Comparison of ENCODE assay signal across 8 mouse cellular contexts in the genomic region with DNA sequence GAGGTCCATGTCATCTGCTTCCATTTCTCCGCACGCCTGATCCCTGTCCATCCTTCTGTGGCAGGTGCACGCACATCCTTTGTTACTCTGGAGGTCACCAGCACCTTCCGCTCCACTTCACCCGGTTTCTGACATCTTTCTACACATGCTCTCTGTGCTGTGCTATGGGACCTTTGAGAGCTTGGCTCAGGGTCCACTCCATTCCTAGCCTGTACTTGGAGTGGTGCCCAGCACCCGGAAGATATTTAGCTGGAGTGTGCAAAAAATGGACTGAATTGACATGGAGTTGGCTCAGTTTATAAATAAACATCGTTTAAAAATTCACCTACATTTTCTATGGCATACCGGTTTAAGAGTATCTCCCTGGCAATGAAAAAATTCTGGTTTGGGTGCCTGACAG.
DNase-seq lines count a peak whose midpoint lies in the region; ATAC-seq and TF ChIP-seq lines count a peak whose summit lies in the region.
"Had no signal": no experiment of that assay in that cellular context is flagged by ENCODE, and none has a peak within 500 bp of the region (broad histone marks: within the 10 kb centered on the region; RNA-seq: fewer than 3 reads in every experiment).

No protein-coding gene starts in this region.

- H3K27me3 ChIP-seq in heart, embryonic 11.5 days (ENCODE audit: control insufficient read depth, insufficient read depth, low read length), result no peaks in the 10 kb centered on the region
- no peaks in the 10 kb centered on the region for H3K27me3 ChIP-seq in lung, embryonic 14.5 days (ENCODE audit: insufficient read depth, low read length)
- no peaks in the 10 kb centered on the region for H3K27me3 ChIP-seq in kidney, embryonic 16.5 days (ENCODE audit: insufficient read depth, low read length)

- no peak overlapping the region for H3K4me2 ChIP-seq in heart, embryonic 11.5 days
- H3K4me2 ChIP-seq in lung, embryonic 14.5 days, result no peak overlapping the region
- H3K4me2 ChIP-seq in kidney, embryonic 16.5 days (replicated peaks; ENCODE audit: low read depth, low read length), result no peak overlapping the region

- no peaks in the 10 kb centered on the region for H3K36me3 ChIP-seq in heart, embryonic 11.5 days (ENCODE audit: control insufficient read depth, insufficient read depth, low read length)
- H3K36me3 ChIP-seq in lung, embryonic 14.5 days (ENCODE audit: insufficient read depth), result no peaks in the 10 kb centered on the region
- H3K36me3 ChIP-seq in kidney, embryonic 16.5 days (ENCODE audit: insufficient read depth, low read length), result no peaks in the 10 kb centered on the region

- ATAC-seq in heart, embryonic 11.5 days (replicated peaks; ENCODE audit: insufficient number of reproducible peaks, low FRiP score, low TSS enrichment), result no peak
- no peak for ATAC-seq in lung, embryonic 14.5 days (ENCODE audit: insufficient read depth)
- peak; percentile 32; the same call in 1 of the 2 replicates for ATAC-seq in kidney, embryonic 16.5 days (ENCODE audit: low FRiP score, low TSS enrichment)
- ATAC-seq: intestine, embryonic 16.5 days had no signal

- no peak overlapping the region for H3K9ac ChIP-seq in heart, embryonic 11.5 days (ENCODE audit: low read depth, low read length)
- no peak overlapping the region for H3K9ac ChIP-seq in lung, embryonic 14.5 days
- H3K9ac ChIP-seq in kidney, embryonic 16.5 days (replicated peaks; ENCODE audit: low read length), result no peak overlapping the region

- peaks cover 8% of the 10 kb centered on the region for H3K4me1 ChIP-seq in heart, embryonic 11.5 days (ENCODE audit: control insufficient read depth, insufficient read depth, low read length)
- peaks cover 11% of the 10 kb centered on the region for H3K4me1 ChIP-seq in lung, embryonic 14.5 days (ENCODE audit: insufficient read depth)
- H3K4me1 ChIP-seq in lung, adult 2 months (ENCODE audit: control insufficient read depth, insufficient read depth, low read length), result peaks cover 5% of the 10 kb centered on the region; the same call in 1 of the 2 replicates
- H3K4me1 ChIP-seq in kidney, embryonic 16.5 days (ENCODE audit: insufficient read depth, low read length), result peaks cover 13% of the 10 kb centered on the region

- WGBS in heart, embryonic 11.5 days (ENCODE audit: insufficient replicate concordance), result 84% methylated on average over 8 of the region's 8 CpGs
- 58% methylated on average over 8 of the region's 8 CpGs for WGBS in lung, embryonic 14.5 days
- 52% methylated on average over 8 of the region's 8 CpGs for WGBS in lung, adult 2 months
- 68% methylated on average over 8 of the region's 8 CpGs for WGBS in kidney, embryonic 16.5 days

- H3K9me3 ChIP-seq in heart, embryonic 11.5 days (replicated peaks; ENCODE audit: control insufficient read depth, low read length), result no peaks in the 10 kb centered on the region
- H3K9me3 ChIP-seq in lung, embryonic 14.5 days (ENCODE audit: low read depth, low read length), result no peaks in the 10 kb centered on the region
- no peaks in the 10 kb centered on the region for H3K9me3 ChIP-seq in kidney, embryonic 16.5 days (ENCODE audit: low read length)

- no peak overlapping the region for H3K4me3 ChIP-seq in heart, embryonic 11.5 days (ENCODE audit: low read depth, low read length)
- H3K4me3 ChIP-seq in lung, embryonic 14.5 days (ENCODE audit: low read depth, low read length), result no peak overlapping the region
- no peak overlapping the region for H3K4me3 ChIP-seq in lung, adult 2 months (replicated peaks; ENCODE audit: extremely low read depth, low read depth, low read length)
- H3K4me3 ChIP-seq in kidney, embryonic 16.5 days (ENCODE audit: low read length), result no peak overlapping the region

- DNase-seq in heart, adult 11 months, result peak; percentile 88
- peak; percentile 70 for DNase-seq in lung, embryonic 14.5 days
- no peak for DNase-seq in lung, adult 2 months
- no peak for DNase-seq in frontal cortex, postnatal 14 days (ENCODE audit: low spot score in 2 of 2)
- DNase-seq in spleen, postnatal 14 days (ENCODE audit: low spot score in 2 of 2), result no peak

- TF ChIP-seq POLR2A in lung, adult 2 months (IDR thresholded peaks at IDR 0.05; ENCODE audit: borderline replicate concordance, extremely low read depth, low read depth, low read length), result no peak

- TF ChIP-seq CTCF in lung, embryonic 14.5 days (IDR thresholded peaks at IDR 0.05; ENCODE audit: low read depth), result no peak
- TF ChIP-seq CTCF in lung, adult 2 months (IDR thresholded peaks at IDR 0.05; ENCODE audit: insufficient read depth, low read length), result no peak

- H3K27ac ChIP-seq in heart, embryonic 11.5 days (ENCODE audit: low read depth, low read length), result no peak overlapping the region
- no peak overlapping the region for H3K27ac ChIP-seq in lung, embryonic 14.5 days (ENCODE audit: low read depth)
- H3K27ac ChIP-seq in kidney, embryonic 16.5 days (ENCODE audit: low read length), result 0 out of 2 replicates have a peak overlapping the region, but pooled peaks have one; percentile 12

Comparison
In these comparisons a context has a peak if more than half of its experiments do, and no peak if none do; other contexts are left out.
1. DNase-seq: peak in heart, adult 11 months (single experiment) and lung, embryonic 14.5 days (single experiment); none in lung, adult 2 months (single experiment), frontal cortex, postnatal 14 days (0 of 2) and spleen, postnatal 14 days (0 of 2).